Mouse (Mus musculus) liver, embryonic 11.5 days (tissue): ENCODE measurements around the gene Sars. TPM values are rescaled to one million over a fixed set of nuclear protein-coding genes. Genes with fewer than 3 reads are reported as not detected.
A peak's percentile ranks its signal among the peaks of the same experiment; 100 is the strongest.

Source experiments
- ATAC-seq: fragments of 200-750 bp; cut with Nextera tagmentation; replicated peaks from 2 replicates; pipeline ENCODE4 v1.8.0; 2017; ENCODE audit warnings: moderate number of reproducible peaks, mild to moderate bottlenecking, moderate TSS enrichment, moderate library complexity; ENCODE audit not compliant: low FRiP score
- DNase-seq: peaks from one replicate; pipeline ENCODE4 v3.0.0-alpha.2; 2017; ENCODE audit warnings: low spot score
- H3K27ac ChIP-seq: fragments of 300-500 bp; sonication (generic); 2 replicates; pipeline ENCODE4 v1.5.1; 2014; ENCODE audit warnings: mild to moderate bottlenecking, low read depth, low read length, control low read depth
- H3K27me3 ChIP-seq: fragments of 300-500 bp; sonication (generic); replicated peaks from 2 replicates; pipeline ENCODE4 v1.6.1; 2014; ENCODE audit warnings: low read length, mixed read lengths; ENCODE audit not compliant: control insufficient read depth, insufficient read depth
- H3K36me3 ChIP-seq: fragments of 300-500 bp; sonication (generic); 2 replicates; pipeline ENCODE4 v1.6.1; 2014; ENCODE audit warnings: mild to moderate bottlenecking, low read length, moderate library complexity, mixed read lengths; ENCODE audit not compliant: control insufficient read depth, insufficient read depth
- H3K4me1 ChIP-seq: fragments of 300-500 bp; sonication (generic); replicated peaks from 2 replicates; pipeline ENCODE4 v1.6.1; 2014; ENCODE audit warnings: low read length, mixed read lengths; ENCODE audit not compliant: control insufficient read depth, insufficient read depth
- H3K4me2 ChIP-seq: fragments of 300-500 bp; sonication (generic); 2 replicates; pipeline ENCODE4 v1.6.1; 2014; ENCODE audit warnings: mild to moderate bottlenecking, control low read depth, moderate library complexity
- H3K4me3 ChIP-seq: fragments of 300-500 bp; sonication (generic); 2 replicates; pipeline ENCODE4 v1.5.1; 2014; ENCODE audit warnings: low read depth, low read length, control low read depth
- H3K9ac ChIP-seq: fragments of 300-500 bp; sonication (generic); 2 replicates; pipeline ENCODE4 v1.6.1; 2014; ENCODE audit warnings: low read depth, low read length, control low read depth
- H3K9me3 ChIP-seq: fragments of 300-500 bp; sonication (generic); 2 replicates; pipeline ENCODE4 v1.6.1; 2016; ENCODE audit warnings: low read length, inconsistent platforms, mixed read lengths; ENCODE audit not compliant: control insufficient read depth
- WGBS: fragments of 180-500 bp; shearing (Covaris S2); extraction: QIAGEN DNeasy Blood & Tissue Kit; methylation state at CpG from one replicate; pipeline ENCODE4 v1.1.7; 2014; 5-methylcytosine and 5-hydroxymethylcytosine counted together
- polyA plus RNA-seq: library from polyadenylated mRNA; unstranded; fragments of >200 nt; fragmentation: Nextera tagmentation; extraction: Ambion mirVana; gene quantifications from 2 replicates; pipeline ENCODE4 v1.2.1, GENCODE M21; 2014

Sars gene
- polyA plus RNA-seq, 1 experiment from 2014 or later: 194 TPM

GRCm38 (mm10) chr3:108415831-108416223 lies 29.2 kb downstream of the Sars start:
- H3K27me3 ChIP-seq: peaks cover 30% of the 10 kb centered on the region
- H3K4me2 ChIP-seq: peak overlapping the region; percentile 100
- ATAC-seq (peak; percentile 82), DNase-seq (peak; percentile 84)
- peak overlapping the region; percentile 73 for H3K4me3 ChIP-seq
- H3K4me1 ChIP-seq: peaks cover 7% of the 10 kb centered on the region; the same call in 1 of the 2 replicates
- 0% methylated on average over 47 of the region's 48 CpGs for WGBS
- H3K9ac ChIP-seq: peak overlapping the region; percentile 68
- no peaks in the 10 kb centered on the region; the same call in none of the 2 replicates for H3K36me3 ChIP-seq
- H3K9me3 ChIP-seq: no peaks in the 10 kb centered on the region; the same call in 1 of the 2 replicates
- no peak overlapping the region for H3K27ac ChIP-seq

GRCm38 (mm10) chr3:108414857-108415830 lies 29.9 kb downstream of the Sars start, which contains the start of gene Celsr2:
Gene Celsr2 (minus strand): TSS chr3:108415552.
- Histone ChIP-seq H3K4me2 (peak within 1 kb of the TSS; percentile 100), H3K4me3 (peak within 1 kb of the TSS; percentile 73), H3K36me3 (no peaks in the 10 kb centered on the region; the same call in none of the 2 replicates), H3K9me3 (no peaks in the 10 kb centered on the region; the same call in 1 of the 2 replicates), H3K27ac (no peak within 1 kb of the TSS), H3K9ac (peak within 1 kb of the TSS; percentile 68), H3K27me3 (peaks cover 30% of the 10 kb centered on the region), H3K4me1 (peaks cover 7% of the 10 kb centered on the region; the same call in 1 of the 2 replicates)
- DNase-seq (peak; percentile 69), ATAC-seq (peak; percentile 40; the same call in 1 of the 2 replicates)
- WGBS: 7% methylated on average over 59 of the region's 67 CpGs

GRCm38 (mm10) chr3:108413634-108414360 lies 31.2 kb downstream of the Sars start:
- H3K36me3 ChIP-seq: no peaks in the 10 kb centered on the region; the same call in none of the 2 replicates
- no peak overlapping the region for H3K27ac ChIP-seq
- H3K27me3 ChIP-seq: peaks cover 30% of the 10 kb centered on the region
- 93% methylated on average over 35 of the region's 35 CpGs for WGBS
- no peak overlapping the region for H3K9ac ChIP-seq
- no peak overlapping the region for H3K4me3 ChIP-seq
- no peaks in the 10 kb centered on the region; the same call in 1 of the 2 replicates for H3K9me3 ChIP-seq
- ATAC-seq: no peak
- DNase-seq: no peak
- H3K4me2 ChIP-seq: no peak overlapping the region
- H3K4me1 ChIP-seq: peaks cover 7% of the 10 kb centered on the region; the same call in 1 of the 2 replicates

GRCm38 (mm10) chr3:108411754-108412121 lies 33.3 kb downstream of the Sars start:
- peaks cover 7% of the 10 kb centered on the region; the same call in 1 of the 2 replicates for H3K4me1 ChIP-seq
- WGBS: 69% methylated on average over 8 of the region's 8 CpGs
- H3K4me2 ChIP-seq: no peak overlapping the region
- ATAC-seq (no peak), DNase-seq (no peak)
- H3K36me3 ChIP-seq: no peaks in the 10 kb centered on the region; the same call in none of the 2 replicates
- H3K9ac ChIP-seq: no peak overlapping the region
- no peaks in the 10 kb centered on the region; the same call in 1 of the 2 replicates for H3K9me3 ChIP-seq
- peaks cover 16% of the 10 kb centered on the region for H3K27me3 ChIP-seq
- H3K4me3 ChIP-seq: no peak overlapping the region
- no peak overlapping the region for H3K27ac ChIP-seq

- Histone ChIP-seq H3K36me3 (no peaks in the 10 kb centered on the region; the same call in none of the 2 replicates), H3K4me3 (no peak overlapping the region), H3K4me1 (peaks cover 7% of the 10 kb centered on the region; the same call in 1 of the 2 replicates), H3K27ac (no peak overlapping the region), H3K9me3 (no peaks in the 10 kb centered on the region; the same call in 1 of the 2 replicates), H3K4me2 (no peak overlapping the region), H3K9ac (0 out of 2 replicates have a peak overlapping the region, but pooled peaks have one; percentile 7), H3K27me3 (peaks cover 11% of the 10 kb centered on the region)
- DNase-seq (no peak), ATAC-seq (no peak)
- WGBS: 64% methylated on average over 5 of the region's 5 CpGs
Observed at GRCm38 (mm10) chr3:108411026-108411753, 33.8 kb downstream of the Sars start.

GRCm38 (mm10) chr3:108410359-108410714 lies 34.7 kb downstream of the Sars start:
- Histone ChIP-seq H3K27me3 (peaks cover 9% of the 10 kb centered on the region), H3K4me3 (no peak overlapping the region), H3K9ac (no peak overlapping the region), H3K9me3 (no peaks in the 10 kb centered on the region; the same call in 1 of the 2 replicates), H3K27ac (no peak overlapping the region), H3K4me2 (no peak overlapping the region), H3K4me1 (peaks cover 3% of the 10 kb centered on the region; the same call in 1 of the 2 replicates), H3K36me3 (no peaks in the 10 kb centered on the region; the same call in none of the 2 replicates)
- ATAC-seq (no peak), DNase-seq (no peak)
- WGBS: 39% methylated on average over 5 of the region's 5 CpGs

GRCm38 (mm10) chr3:108409656-108410358 lies 35.2 kb downstream of the Sars start:
- no peak overlapping the region for H3K4me3 ChIP-seq
- ATAC-seq (no peak), DNase-seq (no peak)
- H3K27me3 ChIP-seq: peaks cover 4% of the 10 kb centered on the region
- no peaks in the 10 kb centered on the region for H3K4me1 ChIP-seq
- H3K27ac ChIP-seq: no peak overlapping the region
- no peaks in the 10 kb centered on the region; the same call in none of the 2 replicates for H3K36me3 ChIP-seq
- WGBS: 58% methylated on average over 8 of the region's 8 CpGs
- H3K9ac ChIP-seq: no peak overlapping the region
- H3K4me2 ChIP-seq: no peak overlapping the region
- H3K9me3 ChIP-seq: no peaks in the 10 kb centered on the region; the same call in 1 of the 2 replicates
